Mouse (Mus musculus) naive thymus-derived CD4-positive, alpha-beta T cell, adult 2 months (primary cell): Measurements from ENCODE around the gene Plekha5.

Experiments
- DNase-seq: peaks from one replicate; pipeline ENCODE4 v3.0.0-alpha.2; 2011; ENCODE audit warnings: low read depth

Gene Plekha5

GRCm38 (mm10) chr6:140423846-140424200 is at the start of gene Plekha5:
Gene Plekha5, plus strand, starts transcription at chr6:140424054.
- DNase-seq: peak; percentile 71

- no peak for DNase-seq
These were observed 48.2 kb upstream of the Plekha5 start for GRCm38 (mm10) chr6:140375671-140376070.

- DNase-seq: no peak
These were observed 43.3 kb upstream of the Plekha5 start for GRCm38 (mm10) chr6:140380588-140380987.

- no peak for DNase-seq
These were observed 42.7 kb upstream of the Plekha5 start for GRCm38 (mm10) chr6:140381162-140381561.

GRCm38 (mm10) chr6:140383580-140384400 is 40.1 kb upstream of the Plekha5 start:
- no peak for DNase-seq

- no peak for DNase-seq
These were observed 27.2 kb upstream of the Plekha5 start for GRCm38 (mm10) chr6:140396687-140397086.

GRCm38 (mm10) chr6:140402766-140403310 is 21.0 kb upstream of the Plekha5 start:
- DNase-seq: no peak

- no peak for DNase-seq
These were observed 11.9 kb upstream of the Plekha5 start for GRCm38 (mm10) chr6:140411996-140412395.

GRCm38 (mm10) chr6:140423041-140423845 is 611 bp upstream of the Plekha5 start:
- no peak for DNase-seq

GRCm38 (mm10) chr6:140424201-140424990 is 542 bp downstream of the Plekha5 start:
- DNase-seq: peak; percentile 37

- peak; percentile 39 for DNase-seq
These were observed 1.1 kb downstream of the Plekha5 start for GRCm38 (mm10) chr6:140424991-140425361.

- no peak for DNase-seq
These were observed 5.4 kb downstream of the Plekha5 start for GRCm38 (mm10) chr6:140429236-140429635.

GRCm38 (mm10) chr6:140432363-140432762 is 8.5 kb downstream of the Plekha5 start:
- no peak for DNase-seq

GRCm38 (mm10) chr6:140443374-140443773 is 19.5 kb downstream of the Plekha5 start:
- peak; percentile 80 for DNase-seq

GRCm38 (mm10) chr6:140444147-140444546 is 20.3 kb downstream of the Plekha5 start:
- no peak for DNase-seq

GRCm38 (mm10) chr6:140444855-140445465 is 21.1 kb downstream of the Plekha5 start:
- no peak for DNase-seq

GRCm38 (mm10) chr6:140448010-140448739 is 24.3 kb downstream of the Plekha5 start:
- DNase-seq: no peak

- DNase-seq: no peak
These were observed 26.8 kb downstream of the Plekha5 start for GRCm38 (mm10) chr6:140450693-140451092.

- DNase-seq: no peak
These were observed 28.9 kb downstream of the Plekha5 start for GRCm38 (mm10) chr6:140452736-140453135.

- no peak for DNase-seq
These were observed 29.6 kb downstream of the Plekha5 start for GRCm38 (mm10) chr6:140453454-140453853.

- DNase-seq: no peak
These were observed 30.5 kb downstream of the Plekha5 start for GRCm38 (mm10) chr6:140454388-140454787.
